Mouse (Mus musculus): Measurements from ENCODE around the gene Kcnb1. TPM values are rescaled to one million over a fixed set of nuclear protein-coding genes. Genes with fewer than 3 reads are reported as not detected.
A peak's percentile ranks its signal among the peaks of the same experiment; 100 is the strongest.

The Kcnb1 gene
- total RNA-seq, 2 experiments from 2014 or later = 35.0 to 35.2 TPM

GRCm38 (mm10) chr2:167060761-167061160 is 129.2 kb downstream of the Kcnb1 start:
- DNase-seq = no peak

GRCm38 (mm10) chr2:167060360-167060759 is 129.6 kb downstream of the Kcnb1 start:
- DNase-seq = no peak

GRCm38 (mm10) chr2:167059960-167060359 is 130.0 kb downstream of the Kcnb1 start:
- DNase-seq = no peak

- no peak for DNase-seq
These were observed 130.4 kb downstream of the Kcnb1 start for GRCm38 (mm10) chr2:167059536-167059935.

- no peak for DNase-seq
These were observed 131.1 kb downstream of the Kcnb1 start for GRCm38 (mm10) chr2:167058814-167059387.

- no peak for DNase-seq
These were observed 131.8 kb downstream of the Kcnb1 start for GRCm38 (mm10) chr2:167058201-167058600.

GRCm38 (mm10) chr2:167056942-167057323 is 133.0 kb downstream of the Kcnb1 start:
- DNase-seq = no peak

GRCm38 (mm10) chr2:167056210-167056941 is 133.6 kb downstream of the Kcnb1 start:
- DNase-seq = no peak

- DNase-seq = peak; percentile 61
These were observed 134.6 kb downstream of the Kcnb1 start for GRCm38 (mm10) chr2:167055386-167055785.

GRCm38 (mm10) chr2:167053127-167053844 is 136.7 kb downstream of the Kcnb1 start:
- DNase-seq = no peak

GRCm38 (mm10) chr2:167048698-167049358 is 141.1 kb downstream of the Kcnb1 start:
- DNase-seq = no peak

- no peak for DNase-seq
These were observed 141.7 kb downstream of the Kcnb1 start for GRCm38 (mm10) chr2:167048223-167048622.

Other genes with a start within 250 kb of the Kcnb1 start
- gene Stau1, start 193.9 kb downstream of the Kcnb1 start, total RNA-seq (2021) = 10 to 100 TPM; 44.9 to 57.9 TPM
- gene Ddx27, start 175.0 kb downstream of the Kcnb1 start, total RNA-seq (2021) = 10 to 100 TPM; 11.9 to 16.9 TPM
- gene Znfx1, start 127.1 kb downstream of the Kcnb1 start, total RNA-seq (2021) = 10 to 100 TPM; 13.5 to 16.2 TPM
- 10 to 100 TPM; 13.7 to 17.8 TPM for gene Ptgis, start 50.4 kb upstream of the Kcnb1 start, total RNA-seq (2021)
- gene B4galt5, start 159.0 kb upstream of the Kcnb1 start, total RNA-seq (2021) = 10 to 100 TPM; 21.1 to 26.0 TPM
- gene Slc9a8, start 231.6 kb upstream of the Kcnb1 start, total RNA-seq (2021) = 10 to 100 TPM; 29.2 to 33.3 TPM

Measured in gastrocnemius, postnatal 10 days (tissue).